Mouse (Mus musculus) granulocyte monocyte progenitor cell, adult 5-6 weeks (primary cell): ENCODE data around the gene Ing4. TPM values are rescaled to one million over a fixed set of nuclear protein-coding genes. Genes with fewer than 3 reads are reported as not detected.

Experiments
- ATAC-seq: replicated peaks from 2 replicates; pipeline ENCODE4 v1.8.0; 2016; ENCODE audit warnings: mild to moderate bottlenecking, moderate TSS enrichment, inconsistent platforms; ENCODE audit not compliant: poor library complexity, severe bottlenecking
- total RNA-seq, 2 experiments: library from RNA; stranded (forward) in 1 of 2; stranded (reverse) in 1 of 2; fragments of 200-712, 200-1000 nt in 1 of 2; fragments of >200 nt in 1 of 2; fragmentation: Nextera tagmentation in 1 of 2; gene quantifications; 2 replicates each; pipeline ENCODE4 v1.2.3; 2014 to 2017

Ing4 gene
- total RNA-seq, 2 experiments from 2014 or later = 34.7 to 55.8 TPM

- peak; percentile 74 for ATAC-seq
Measured at GRCm38 (mm10) chr6:125088561-125089321, 49.2 kb downstream of the Ing4 start.

DNA sequence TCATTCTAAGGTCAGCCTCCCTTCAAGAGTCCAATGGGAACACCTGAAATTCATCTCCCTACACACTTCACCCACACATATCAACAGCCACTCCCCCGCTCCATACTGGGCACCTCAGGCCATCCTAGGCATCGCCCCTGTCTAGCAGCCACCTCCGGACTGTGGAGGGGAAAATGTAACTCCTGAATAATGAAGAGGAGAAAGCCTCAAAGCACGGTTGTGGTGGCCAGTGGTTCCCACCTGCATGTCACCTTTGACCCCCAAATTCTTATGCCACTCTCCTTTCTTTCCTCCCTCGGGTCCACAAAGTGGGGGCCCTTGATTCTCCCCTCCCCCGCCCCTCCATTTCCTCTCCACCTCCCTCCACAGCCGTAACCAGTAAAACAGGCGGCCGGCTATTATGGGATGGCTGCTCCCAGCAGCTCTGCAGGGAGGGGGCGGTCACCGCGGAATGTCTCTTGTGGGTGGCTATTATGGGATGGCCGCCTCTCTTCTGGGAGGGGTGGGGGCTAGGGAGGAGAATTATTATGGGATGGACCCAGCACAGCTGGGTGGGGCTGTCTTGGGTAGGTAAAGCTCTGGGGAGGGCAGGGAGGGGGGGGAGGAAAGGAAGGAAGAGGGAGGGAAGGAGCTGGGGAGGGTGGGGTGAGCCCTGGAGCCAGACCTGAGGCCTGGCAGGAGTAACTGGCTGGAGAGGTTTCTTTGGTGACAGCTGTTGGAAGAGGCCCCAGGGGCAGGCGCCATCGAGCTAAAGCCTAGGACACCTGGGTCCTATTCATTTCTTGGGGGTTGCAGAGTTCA lies 50.2 kb downstream of the Ing4 start:
- ATAC-seq = peak; percentile 38

DNA sequence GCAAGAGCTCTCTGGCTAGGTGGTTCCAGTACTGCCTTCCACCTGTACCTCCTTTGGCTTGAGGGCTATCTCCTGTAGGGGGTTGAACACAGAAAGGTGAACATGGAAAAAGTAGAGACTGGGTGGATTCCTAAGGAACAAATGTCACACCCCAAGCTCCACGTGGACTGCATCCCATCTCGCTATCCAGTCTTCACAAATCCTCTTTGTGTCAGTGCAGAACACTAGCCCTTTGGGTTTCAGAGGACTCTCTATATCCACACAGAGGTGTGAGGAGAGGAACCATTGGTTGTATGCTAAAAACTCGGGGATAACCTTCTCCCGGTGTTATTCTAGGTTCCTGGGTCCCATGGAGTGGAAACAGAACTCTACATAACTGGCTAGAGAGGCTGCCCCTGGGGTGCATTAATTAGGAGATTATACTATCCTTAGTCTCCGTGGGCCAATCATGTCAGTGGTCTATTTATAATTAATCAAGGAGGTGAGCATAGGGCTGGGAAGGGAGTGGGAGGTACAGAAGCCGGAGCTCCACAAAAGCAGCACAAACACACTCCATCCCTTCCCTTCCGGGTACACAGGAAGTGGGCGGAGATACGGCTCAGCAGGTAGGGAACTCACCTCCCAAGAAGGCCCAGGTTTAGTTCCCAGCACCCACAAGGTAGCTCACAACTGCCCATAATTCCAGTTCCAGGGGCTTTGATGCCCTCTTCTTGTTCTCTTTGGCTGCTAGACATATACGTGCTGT lies 51.0 kb downstream of the Ing4 start:
- no peak for ATAC-seq

GRCm38 (mm10) chr6:125092372-125092771 lies 52.8 kb downstream of the Ing4 start:
- ATAC-seq = no peak

- no peak for ATAC-seq
Measured at GRCm38 (mm10) chr6:125094843-125095242, 55.3 kb downstream of the Ing4 start.

GRCm38 (mm10) chr6:125095391-125096278 lies 56.1 kb downstream of the Ing4 start, which contains the start of gene Chd4:
Chd4 (plus strand) TSS chr6:125095981.
- peak; percentile 58 for ATAC-seq

GRCm38 (mm10) chr6:125096279-125096596 lies 56.7 kb downstream of the Ing4 start:
- no peak for ATAC-seq

- peak; percentile 25 for ATAC-seq
Measured at GRCm38 (mm10) chr6:125096597-125097345, 57.2 kb downstream of the Ing4 start.

DNA sequence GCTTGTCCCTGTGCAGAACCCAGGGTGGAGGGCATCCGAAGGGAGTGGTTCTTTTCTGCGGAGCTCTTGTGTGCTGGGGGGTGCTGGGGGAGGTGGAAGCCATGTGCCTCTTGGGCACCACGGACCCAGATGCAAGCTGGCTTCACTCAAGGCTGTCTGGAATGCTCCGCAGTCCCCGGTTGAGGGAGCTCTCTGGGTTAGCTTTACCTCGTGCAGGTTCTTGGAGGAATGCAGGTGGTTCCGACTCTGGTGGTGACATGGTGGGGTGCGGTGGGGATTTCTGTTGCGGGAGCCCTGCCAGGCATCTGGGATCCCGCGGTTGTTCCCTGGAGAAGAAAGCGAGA lies 57.8 kb downstream of the Ing4 start:
- no peak for ATAC-seq

- no peak for ATAC-seq
Measured at GRCm38 (mm10) chr6:125097951-125098350, 58.4 kb downstream of the Ing4 start.

DNA sequence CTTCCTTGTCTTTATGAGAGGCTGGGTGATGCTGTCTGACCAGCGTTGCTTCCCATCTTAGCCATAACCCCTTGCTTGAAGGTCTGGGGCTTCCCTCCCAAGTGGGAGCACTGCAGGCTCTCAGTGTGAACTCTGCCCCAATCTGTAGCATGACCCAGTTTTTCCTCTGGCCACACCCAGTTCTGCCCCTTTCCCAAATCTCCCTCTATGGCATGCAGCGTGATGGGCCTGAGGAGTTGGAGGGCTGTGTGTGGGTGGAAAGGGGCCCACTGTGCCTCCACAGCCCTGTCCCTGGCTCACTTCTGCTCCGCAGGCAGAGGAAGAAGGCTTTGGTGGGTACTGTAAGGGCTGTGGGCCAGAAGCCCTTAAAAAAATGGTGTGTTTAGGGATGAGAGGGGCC lies 59.0 kb downstream of the Ing4 start:
- ATAC-seq = no peak

Other genes with a start within 250 kb of the Ing4 start
- gene Spsb2, start 231.1 kb upstream of the Ing4 start, total RNA-seq (2014; fragmentation: Nextera tagmentation) = 3.1 and 5.2 TPM in 2 replicates
- 4.6 and 10.5 TPM in 2 replicates for gene Spsb2, start 231.1 kb upstream of the Ing4 start, total RNA-seq (2017)
- 357 and 379 TPM in 2 replicates for gene Tpi1, start 225.5 kb upstream of the Ing4 start, total RNA-seq (2014; fragmentation: Nextera tagmentation)
- 273 and 305 TPM in 2 replicates for gene Tpi1, start 225.5 kb upstream of the Ing4 start, total RNA-seq (2017)
- 88.8 and 89.4 TPM in 2 replicates for gene Usp5, start 210.3 kb upstream of the Ing4 start, total RNA-seq (2014; fragmentation: Nextera tagmentation)
- gene Usp5, start 210.3 kb upstream of the Ing4 start, total RNA-seq (2017) = 93.5 and 98.6 TPM in 2 replicates
- gene Cdca3, start 210.2 kb upstream of the Ing4 start, total RNA-seq (2014; fragmentation: Nextera tagmentation) = 86.1 and 89.0 TPM in 2 replicates
- 128 and 162 TPM in 2 replicates for gene Cdca3, start 210.2 kb upstream of the Ing4 start, total RNA-seq (2017)
- gene Gnb3, start 199.5 kb upstream of the Ing4 start, total RNA-seq (2014; fragmentation: Nextera tagmentation) = not detected in 2 replicates
- not detected in 2 replicates for gene Gnb3, start 199.5 kb upstream of the Ing4 start, total RNA-seq (2017)
- 1.4 and 4.3 TPM in 2 replicates for gene P3h3, start 182.0 kb upstream of the Ing4 start, total RNA-seq (2014; fragmentation: Nextera tagmentation)
- 3.4 and 4.0 TPM in 2 replicates for gene P3h3, start 182.0 kb upstream of the Ing4 start, total RNA-seq (2017)
- 2.0 TPM in 1 of 2 replicates, not detected in the other for gene Gpr162, start 175.8 kb upstream of the Ing4 start, total RNA-seq (2014; fragmentation: Nextera tagmentation)
- gene Gpr162, start 175.8 kb upstream of the Ing4 start, total RNA-seq (2017) = not detected in 2 replicates
- 0.90 TPM in 1 of 2 replicates, not detected in the other for gene Cd4, start 151.5 kb upstream of the Ing4 start, total RNA-seq (2014; fragmentation: Nextera tagmentation)
- gene Cd4, start 151.5 kb upstream of the Ing4 start, total RNA-seq (2017) = 0.41 and 0.60 TPM in 2 replicates
- gene Lag3, start 128.1 kb upstream of the Ing4 start, total RNA-seq (2014; fragmentation: Nextera tagmentation) = 1.4 and 3.8 TPM in 2 replicates
- 1.4 and 9.6 TPM in 2 replicates for gene Lag3, start 128.1 kb upstream of the Ing4 start, total RNA-seq (2017)
- gene Ptms, start 119.7 kb upstream of the Ing4 start, total RNA-seq (2014; fragmentation: Nextera tagmentation) = 16.1 and 21.9 TPM in 2 replicates
- 18.5 and 33.0 TPM in 2 replicates for gene Ptms, start 119.7 kb upstream of the Ing4 start, total RNA-seq (2017)
- 82.4 and 102 TPM in 2 replicates for gene Mlf2, start 108.4 kb upstream of the Ing4 start, total RNA-seq (2014; fragmentation: Nextera tagmentation)
- gene Mlf2, start 108.4 kb upstream of the Ing4 start, total RNA-seq (2017) = 49.5 and 79.7 TPM in 2 replicates
- gene Cops7a, start 74.2 kb upstream of the Ing4 start, total RNA-seq (2014; fragmentation: Nextera tagmentation) = 96.6 and 112 TPM in 2 replicates
- 48.8 and 52.0 TPM in 2 replicates for gene Cops7a, start 74.2 kb upstream of the Ing4 start, total RNA-seq (2017)
- not detected in 2 replicates for gene Pianp, start 43.1 kb upstream of the Ing4 start, total RNA-seq (2014; fragmentation: Nextera tagmentation)
- not detected in 2 replicates for gene Pianp, start 43.1 kb upstream of the Ing4 start, total RNA-seq (2017)
- 75.9 and 87.6 TPM in 2 replicates for gene Zfp384, start 30.6 kb upstream of the Ing4 start, total RNA-seq (2014; fragmentation: Nextera tagmentation)
- 24.3 and 31.9 TPM in 2 replicates for gene Zfp384, start 30.6 kb upstream of the Ing4 start, total RNA-seq (2017)
- 10.6 and 17.5 TPM in 2 replicates for gene Acrbp, start 9.9 kb downstream of the Ing4 start, total RNA-seq (2014; fragmentation: Nextera tagmentation)
- gene Acrbp, start 9.9 kb downstream of the Ing4 start, total RNA-seq (2017) = 1.3 and 3.9 TPM in 2 replicates
- 8.7 and 13.4 TPM in 2 replicates for gene Lpar5, start 28.2 kb downstream of the Ing4 start, total RNA-seq (2014; fragmentation: Nextera tagmentation)
- gene Lpar5, start 28.2 kb downstream of the Ing4 start, total RNA-seq (2017) = 2.7 and 5.2 TPM in 2 replicates
- gene Chd4, start 56.2 kb downstream of the Ing4 start, total RNA-seq (2014; fragmentation: Nextera tagmentation) = 136 and 161 TPM in 2 replicates
- 246 and 373 TPM in 2 replicates for gene Chd4, start 56.2 kb downstream of the Ing4 start, total RNA-seq (2017)
- 65.6 and 82.8 TPM in 2 replicates for gene Nop2, start 92.1 kb downstream of the Ing4 start, total RNA-seq (2014; fragmentation: Nextera tagmentation)
- gene Nop2, start 92.1 kb downstream of the Ing4 start, total RNA-seq (2017) = 79.2 and 82.4 TPM in 2 replicates
- gene Iffo1, start 105.5 kb downstream of the Ing4 start, total RNA-seq (2014; fragmentation: Nextera tagmentation) = 26.4 and 37.4 TPM in 2 replicates
- gene Iffo1, start 105.5 kb downstream of the Ing4 start, total RNA-seq (2017) = 11.8 and 14.0 TPM in 2 replicates
- 2,842 and 3,031 TPM in 2 replicates for gene Gapdh, start 126.7 kb downstream of the Ing4 start, total RNA-seq (2014; fragmentation: Nextera tagmentation)
- gene Gapdh, start 126.7 kb downstream of the Ing4 start, total RNA-seq (2017) = 1,694 and 2,022 TPM in 2 replicates
- gene Ncapd2, start 151.9 kb downstream of the Ing4 start, total RNA-seq (2014; fragmentation: Nextera tagmentation) = 242 and 263 TPM in 2 replicates
- gene Ncapd2, start 151.9 kb downstream of the Ing4 start, total RNA-seq (2017) = 242 and 288 TPM in 2 replicates
- 117 and 197 TPM in 2 replicates for gene Mrpl51, start 152.0 kb downstream of the Ing4 start, total RNA-seq (2014; fragmentation: Nextera tagmentation)
- 121 and 155 TPM in 2 replicates for gene Mrpl51, start 152.0 kb downstream of the Ing4 start, total RNA-seq (2017)
- 26.0 and 40.2 TPM in 2 replicates for gene Vamp1, start 175.8 kb downstream of the Ing4 start, total RNA-seq (2014; fragmentation: Nextera tagmentation)
- 6.3 and 7.1 TPM in 2 replicates for gene Vamp1, start 175.8 kb downstream of the Ing4 start, total RNA-seq (2017)
- gene Tapbpl, start 192.1 kb downstream of the Ing4 start, total RNA-seq (2014; fragmentation: Nextera tagmentation) = 13.8 TPM in 2 replicates
- gene Tapbpl, start 192.1 kb downstream of the Ing4 start, total RNA-seq (2017) = 16.5 and 17.7 TPM in 2 replicates
- 50.7 and 62.0 TPM in 2 replicates for gene Cd27, start 197.2 kb downstream of the Ing4 start, total RNA-seq (2014; fragmentation: Nextera tagmentation)
- gene Cd27, start 197.2 kb downstream of the Ing4 start, total RNA-seq (2017) = 34.7 and 55.2 TPM in 2 replicates
- not detected in 2 replicates for gene Tuba3a, start 246.3 kb downstream of the Ing4 start, total RNA-seq (2014; fragmentation: Nextera tagmentation)
- gene Tuba3a, start 246.3 kb downstream of the Ing4 start, total RNA-seq (2017) = not detected in 2 replicates